Mouse (Mus musculus) kidney, embryonic 14.5 days (tissue): Measurements from ENCODE around the gene Tcam1. TPM values are rescaled to one million over a fixed set of nuclear protein-coding genes. Genes with fewer than 3 reads are reported as not detected.
A peak's percentile ranks its signal among the peaks of the same experiment; 100 is the strongest.

Experiments used
- ATAC-seq: fragments of 200-750 bp; cut with Nextera tagmentation; 2 replicates; pipeline ENCODE4 v1.8.0; 2017; ENCODE audit warnings: moderate number of reproducible peaks, mild to moderate bottlenecking, moderate TSS enrichment, moderate library complexity; ENCODE audit not compliant: low FRiP score, low TSS enrichment
- H3K27ac ChIP-seq: fragments of 300-500 bp; sonication (generic); 2 replicates; pipeline ENCODE4 v1.5.1; 2014; ENCODE audit warnings: low read depth, mild to moderate bottlenecking, low read length, moderate library complexity, mixed read lengths
- H3K27me3 ChIP-seq: fragments of 300-500 bp; sonication (generic); 2 replicates; pipeline ENCODE4 v1.6.1; 2014; ENCODE audit warnings: mild to moderate bottlenecking, low read length; ENCODE audit not compliant: control insufficient read depth, insufficient read depth
- H3K36me3 ChIP-seq: fragments of 300-500 bp; sonication (generic); 2 replicates; pipeline ENCODE4 v1.6.1; 2014; ENCODE audit warnings: low read length, mixed read lengths; ENCODE audit not compliant: control insufficient read depth, insufficient read depth
- H3K4me1 ChIP-seq: fragments of 300-500 bp; sonication (generic); 2 replicates; pipeline ENCODE4 v1.6.1; 2014; ENCODE audit warnings: low read length, mixed read lengths; ENCODE audit not compliant: control insufficient read depth, insufficient read depth
- H3K4me2 ChIP-seq: fragments of 300-500 bp; sonication (generic); replicated peaks from 2 replicates; pipeline ENCODE4 v1.6.1; 2014; ENCODE audit warnings: low read depth, mild to moderate bottlenecking, low read length
- H3K4me3 ChIP-seq: fragments of 300-500 bp; sonication (generic); 2 replicates; pipeline ENCODE4 v1.5.1; 2014; ENCODE audit warnings: mild to moderate bottlenecking, low read length
- H3K9ac ChIP-seq: fragments of 300-500 bp; sonication (generic); 2 replicates; pipeline ENCODE4 v1.6.1; 2014; ENCODE audit warnings: low read depth, mild to moderate bottlenecking, low read length, moderate library complexity
- H3K9me3 ChIP-seq: fragments of 300-500 bp; sonication (generic); 2 replicates; pipeline ENCODE4 v1.6.1; 2016; ENCODE audit warnings: low read length; ENCODE audit not compliant: control insufficient read depth
- WGBS: fragments of 180-500 bp; shearing (Covaris S2); extraction: QIAGEN DNeasy Blood & Tissue Kit; methylation state at CpG from one replicate; pipeline ENCODE4 v1.1.7; 2014; 5-methylcytosine and 5-hydroxymethylcytosine counted together
- polyA plus RNA-seq: library from polyadenylated mRNA; unstranded; fragments of >200 nt; fragmentation: Nextera tagmentation; extraction: Ambion mirVana; gene quantifications from 2 replicates; pipeline ENCODE4 v1.2.1, GENCODE M21; 2014

The Tcam1 gene
- polyA plus RNA-seq, 1 experiment from 2014 or later = 1.2 TPM

- Histone ChIP-seq H3K27ac (no peak overlapping the region), H3K36me3 (no peaks in the 10 kb centered on the region), H3K9ac (no peak overlapping the region), H3K4me1 (no peaks in the 10 kb centered on the region), H3K9me3 (no peaks in the 10 kb centered on the region), H3K27me3 (no peaks in the 10 kb centered on the region), H3K4me2 (no peak overlapping the region), H3K4me3 (no peak overlapping the region)
- ATAC-seq = no peak
- WGBS = 74% methylated on average over 4 of the region's 4 CpGs
These were observed 6.9 kb downstream of the Tcam1 start for GRCm38 (mm10) chr11:106283371-106283770.

- H3K27me3 ChIP-seq = no peaks in the 10 kb centered on the region
- WGBS = 68% methylated on average over 8 of the region's 8 CpGs
- no peak overlapping the region for H3K9ac ChIP-seq
- no peak overlapping the region for H3K27ac ChIP-seq
- H3K9me3 ChIP-seq = no peaks in the 10 kb centered on the region
- H3K4me2 ChIP-seq = no peak overlapping the region
- H3K4me3 ChIP-seq = no peak overlapping the region
- H3K36me3 ChIP-seq = no peaks in the 10 kb centered on the region
- no peaks in the 10 kb centered on the region for H3K4me1 ChIP-seq
- ATAC-seq = no peak
These were observed 7.7 kb downstream of the Tcam1 start for GRCm38 (mm10) chr11:106284126-106284525.

- 82% methylated on average over 7 of the region's 7 CpGs for WGBS
- no peak overlapping the region for H3K27ac ChIP-seq
- no peaks in the 10 kb centered on the region for H3K4me1 ChIP-seq
- no peaks in the 10 kb centered on the region for H3K27me3 ChIP-seq
- H3K36me3 ChIP-seq = no peaks in the 10 kb centered on the region
- no peak for ATAC-seq
- H3K4me2 ChIP-seq = no peak overlapping the region
- H3K4me3 ChIP-seq = no peak overlapping the region
- H3K9ac ChIP-seq = no peak overlapping the region
- H3K9me3 ChIP-seq = no peaks in the 10 kb centered on the region
These were observed 9.7 kb downstream of the Tcam1 start for GRCm38 (mm10) chr11:106286206-106286605.

- H3K27me3 ChIP-seq = no peaks in the 10 kb centered on the region
- no peaks in the 10 kb centered on the region for H3K9me3 ChIP-seq
- H3K4me1 ChIP-seq = no peaks in the 10 kb centered on the region
- H3K4me2 ChIP-seq = no peak overlapping the region
- 75% methylated on average over 11 of the region's 11 CpGs for WGBS
- no peak overlapping the region for H3K27ac ChIP-seq
- no peaks in the 10 kb centered on the region for H3K36me3 ChIP-seq
- ATAC-seq = no peak
- no peak overlapping the region for H3K4me3 ChIP-seq
- no peak overlapping the region for H3K9ac ChIP-seq
These were observed 10.5 kb downstream of the Tcam1 start for GRCm38 (mm10) chr11:106286987-106287386.

GRCm38 (mm10) chr11:106289369-106289768 lies 12.9 kb downstream of the Tcam1 start:
- no peak for ATAC-seq
- 59% methylated on average over 8 of the region's 8 CpGs for WGBS
- H3K4me2 ChIP-seq = no peak overlapping the region

GRCm38 (mm10) chr11:106290376-106290775 lies 13.9 kb downstream of the Tcam1 start:
- Histone ChIP-seq H3K4me2 (no peak overlapping the region), H3K27me3 (no peaks in the 10 kb centered on the region), H3K4me3 (no peak overlapping the region), H3K4me1 (no peaks in the 10 kb centered on the region), H3K9ac (no peak overlapping the region), H3K36me3 (no peaks in the 10 kb centered on the region), H3K27ac (no peak overlapping the region), H3K9me3 (no peaks in the 10 kb centered on the region)
- WGBS = 87% methylated on average over 5 of the region's 5 CpGs
- no peak for ATAC-seq

More at GRCm38 (mm10) chr11:106289369-106289768, 12.9 kb downstream of the Tcam1 start:
- no peaks in the 10 kb centered on the region for H3K27me3 ChIP-seq
- no peaks in the 10 kb centered on the region for H3K4me1 ChIP-seq
- no peak overlapping the region for H3K27ac ChIP-seq
- H3K4me3 ChIP-seq = no peak overlapping the region
- H3K36me3 ChIP-seq = no peaks in the 10 kb centered on the region
- H3K9ac ChIP-seq = no peak overlapping the region
- H3K9me3 ChIP-seq = no peaks in the 10 kb centered on the region

GRCm38 (mm10) chr11:106291861-106292260 lies 15.4 kb downstream of the Tcam1 start:
- no peaks in the 10 kb centered on the region for H3K27me3 ChIP-seq
- no peaks in the 10 kb centered on the region for H3K9me3 ChIP-seq
- no peaks in the 10 kb centered on the region for H3K36me3 ChIP-seq
- no peak overlapping the region for H3K27ac ChIP-seq
- H3K4me2 ChIP-seq = no peak overlapping the region
- ATAC-seq = no peak
- H3K4me3 ChIP-seq = no peak overlapping the region
- 89% methylated on average over 2 of the region's 2 CpGs for WGBS
- no peak overlapping the region for H3K9ac ChIP-seq
- no peaks in the 10 kb centered on the region for H3K4me1 ChIP-seq

GRCm38 (mm10) chr11:106301765-106302164 lies 25.3 kb downstream of the Tcam1 start, which contains the start of gene Gh:
TSS of gene Gh (minus strand) at chr11:106301865.
- Histone ChIP-seq H3K36me3 (no peaks in the 10 kb centered on the region), H3K9ac (no peak within 1 kb of the TSS), H3K27ac (no peak within 1 kb of the TSS), H3K4me2 (no peak within 1 kb of the TSS), H3K9me3 (no peaks in the 10 kb centered on the region), H3K4me3 (no peak within 1 kb of the TSS), H3K27me3 (no peaks in the 10 kb centered on the region), H3K4me1 (no peaks in the 10 kb centered on the region)
- no peak for ATAC-seq
- 84% methylated on average over 9 of the region's 9 CpGs for WGBS

GRCm38 (mm10) chr11:106302634-106303033 lies 26.2 kb downstream of the Tcam1 start:
- no peaks in the 10 kb centered on the region for H3K27me3 ChIP-seq
- 9% methylated on average over 2 of the region's 2 CpGs for WGBS
- no peaks in the 10 kb centered on the region for H3K36me3 ChIP-seq
- H3K9ac ChIP-seq = no peak overlapping the region
- peak; percentile 71 for ATAC-seq
- no peaks in the 10 kb centered on the region for H3K4me1 ChIP-seq
- no peak overlapping the region for H3K4me2 ChIP-seq
- no peaks in the 10 kb centered on the region for H3K9me3 ChIP-seq
- H3K27ac ChIP-seq = no peak overlapping the region
- no peak overlapping the region for H3K4me3 ChIP-seq
